Mouse (Mus musculus) mouse trophoblast stem cell (cell line): ENCODE results near the gene Galnt2.

Experiments used
- in situ Hi-C, 2 experiments: fragments of 300-500 bp; cut with MseI, MboI; formaldehyde crosslinking; loops; 2 replicates in 1 of 2; 3 replicates in 1 of 2; pipeline ENCODE4 v1.15.1; 2025

Galnt2 gene

GRCm38 (mm10) chr8:124231176-124231484 lies at the start of gene Galnt2:
Gene Galnt2, plus strand, starts transcription at chr8:124231391.
- in situ Hi-C loops: no loop called here

- in situ Hi-C loops: no loop called here
Measured at GRCm38 (mm10) chr8:124181751-124182150, 49.4 kb upstream of the Galnt2 start.

- in situ Hi-C loops: no loop called here
Measured at GRCm38 (mm10) chr8:124182224-124182623, 49.0 kb upstream of the Galnt2 start.

- in situ Hi-C loops: no loop called here
Measured at GRCm38 (mm10) chr8:124184078-124184477, 47.1 kb upstream of the Galnt2 start.

GRCm38 (mm10) chr8:124184507-124184906 lies 46.7 kb upstream of the Galnt2 start:
- in situ Hi-C loops: no loop called here

- in situ Hi-C loops: no loop called here
Measured at GRCm38 (mm10) chr8:124185081-124185480, 46.1 kb upstream of the Galnt2 start.

GRCm38 (mm10) chr8:124190388-124190787 lies 40.8 kb upstream of the Galnt2 start:
- in situ Hi-C loops: no loop called here

- in situ Hi-C loops: no loop called here
Measured at GRCm38 (mm10) chr8:124192242-124192641, 38.9 kb upstream of the Galnt2 start.

GRCm38 (mm10) chr8:124192976-124193375 lies 38.2 kb upstream of the Galnt2 start:
- in situ Hi-C loops: no loop called here

GRCm38 (mm10) chr8:124193992-124194391 lies 37.2 kb upstream of the Galnt2 start:
- in situ Hi-C loops: no loop called here

- in situ Hi-C loops: no loop called here
Measured at GRCm38 (mm10) chr8:124196195-124196594, 35.0 kb upstream of the Galnt2 start.

- in situ Hi-C loops: no loop called here
Measured at GRCm38 (mm10) chr8:124196797-124197196, 34.4 kb upstream of the Galnt2 start.

- in situ Hi-C loops: no loop called here
Measured at GRCm38 (mm10) chr8:124198230-124198629, 33.0 kb upstream of the Galnt2 start.

GRCm38 (mm10) chr8:124200400-124200799 lies 30.8 kb upstream of the Galnt2 start:
- in situ Hi-C loops: no loop called here

- in situ Hi-C loops: no loop called here
Measured at GRCm38 (mm10) chr8:124201706-124202105, 29.5 kb upstream of the Galnt2 start.

GRCm38 (mm10) chr8:124202895-124203294 lies 28.3 kb upstream of the Galnt2 start:
- in situ Hi-C loops: no loop called here

GRCm38 (mm10) chr8:124204001-124204601 lies 27.1 kb upstream of the Galnt2 start:
- in situ Hi-C loops: no loop called here

- in situ Hi-C loops: no loop called here
Measured at GRCm38 (mm10) chr8:124212148-124212547, 19.0 kb upstream of the Galnt2 start.

- in situ Hi-C loops: no loop called here
Measured at GRCm38 (mm10) chr8:124216951-124217350, 14.2 kb upstream of the Galnt2 start.

- in situ Hi-C loops: no loop called here
Measured at GRCm38 (mm10) chr8:124229883-124230282, 1.3 kb upstream of the Galnt2 start.

- in situ Hi-C loops: no loop called here
Measured at GRCm38 (mm10) chr8:124230496-124231175, 555 bp upstream of the Galnt2 start.

- in situ Hi-C loops: no loop called here
Measured at GRCm38 (mm10) chr8:124231485-124232279, 491 bp downstream of the Galnt2 start.

GRCm38 (mm10) chr8:124232280-124232600 lies 1.0 kb downstream of the Galnt2 start:
- in situ Hi-C loops: no loop called here
